Mouse (Mus musculus): ENCODE results near the gene Syf2. TPM values are rescaled to one million over a fixed set of nuclear protein-coding genes. Genes with fewer than 3 reads are reported as not detected.

Gene Syf2
- total and polyA plus RNA-seq, 3 experiments, result 59.2 to 77.1 (median 76.1) TPM

DNA sequence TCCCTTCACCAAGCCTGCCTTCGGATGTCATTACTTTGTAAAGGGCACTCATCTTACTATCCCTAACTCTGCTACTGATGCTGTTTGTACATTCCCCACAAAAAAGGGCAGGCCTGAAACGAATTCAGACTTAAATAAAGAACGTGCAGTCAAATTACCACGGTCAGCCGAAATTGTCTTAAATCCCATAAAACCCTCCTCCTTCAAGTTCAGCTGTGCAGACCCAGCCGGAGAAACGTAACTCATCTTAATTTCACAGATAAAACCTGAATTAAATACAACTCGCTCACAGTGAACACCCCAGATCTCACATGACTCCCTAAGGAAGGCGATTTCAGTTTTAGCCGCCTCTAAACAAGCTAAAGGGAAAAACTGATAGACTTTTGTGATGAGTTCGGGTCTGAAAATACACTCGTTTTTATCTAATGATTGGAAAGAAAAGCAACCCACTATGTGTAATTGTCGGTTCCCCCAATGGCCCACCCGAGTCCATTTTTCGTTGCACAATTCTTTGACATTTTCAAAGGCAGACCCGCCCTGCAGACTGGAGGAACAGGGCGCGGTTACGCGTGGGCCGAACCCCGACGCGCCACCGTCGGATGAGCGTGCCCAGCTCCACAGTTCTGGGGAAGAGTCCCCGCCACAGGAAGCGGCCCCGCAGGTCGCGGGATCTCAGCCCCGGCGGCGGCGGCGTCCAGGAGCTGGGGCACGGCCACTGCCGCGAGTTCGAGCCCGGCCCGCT, 16.4 kb upstream of the Syf2 start:
- H3K4me3 ChIP-seq (replicated peaks in 1 of 3; ENCODE audit: low read depth in 2 of 3, low read length in 2 of 3, poor library complexity in 1 of 3), result peak overlapping the region; percentile 75 to 100 (median 93)
- dilution Hi-C loops (cut with MboI; ENCODE audit: extremely low pct_ligation_motif_present, extremely low pct_unique_long_range_greater_than_20kb, low sequenced_read_pairs), result no loop called here

DNA sequence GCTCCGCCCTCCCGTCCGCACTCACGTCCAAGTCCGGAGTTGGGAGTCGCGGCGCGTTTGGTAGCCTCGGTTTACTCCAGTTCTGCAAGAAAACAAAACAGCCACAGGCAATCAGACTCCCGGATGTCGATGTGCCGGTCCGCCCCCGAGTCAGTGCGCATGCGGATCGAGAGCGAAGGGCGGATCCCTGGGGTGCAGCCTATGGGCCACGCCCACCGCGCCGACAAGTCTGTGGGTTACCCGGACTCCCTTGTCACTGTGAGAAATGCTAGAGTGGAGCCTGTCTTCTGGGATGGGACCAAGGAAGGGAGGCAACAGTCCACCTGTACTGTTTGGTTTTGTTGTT, 15.9 kb upstream of the Syf2 start, which contains the start of gene Tmem50a:
TSS of gene Tmem50a (minus strand) at position 161 of the 346 bp plus-strand sequence.
- DNase-seq (ENCODE audit: extremely low read depth), result peak; percentile 93
- dilution Hi-C loops (cut with MboI; ENCODE audit: extremely low pct_ligation_motif_present, extremely low pct_unique_long_range_greater_than_20kb, low sequenced_read_pairs) (no loop called here), in situ Hi-C loops (cut with MboI; ENCODE audit: low pct_ligation_motif_present, low pct_unique_long_range_greater_than_20kb, low sequenced_read_pairs) (no loop called here)
- Histone ChIP-seq H3K27me3 (replicated peaks) (no peaks in the 10 kb centered on the region), H3K4me2 (ENCODE audit: insufficient read depth, low read depth, poor library complexity, severe bottlenecking) (peak within 1 kb of the TSS; percentile 96), H3K27ac (ENCODE audit: insufficient read depth, low read depth) (peak within 1 kb of the TSS; percentile 94), H3K4me1 (ENCODE audit: control insufficient read depth in 1 of 2, insufficient read depth in 2 of 2) (peaks cover 9 to 42% of the 10 kb centered on the region in 2 experiments), H3K4me3 (replicated peaks in 1 of 3; ENCODE audit: low read depth in 2 of 3, low read length in 2 of 3, poor library complexity in 1 of 3) (peak within 1 kb of the TSS; percentile 75 to 100 (median 93)), H3K79me2 (replicated peaks; ENCODE audit: control insufficient read depth, extremely low read depth, insufficient read depth, poor library complexity, severe bottlenecking) (peaks cover 14% of the 10 kb centered on the region), H3K36me3 (replicated peaks in 1 of 2; ENCODE audit: control insufficient read depth in 1 of 2, insufficient read depth in 1 of 2, low read length in 1 of 2) (peaks cover 0 to 9% of the 10 kb centered on the region in 2 experiments), H3K9me3 (replicated peaks; ENCODE audit: low read length) (no peaks in the 10 kb centered on the region), H3K9ac (ENCODE audit: insufficient read depth, low read depth) (peak within 1 kb of the TSS; percentile 98)
- TF ChIP-seq POLR2A (IDR thresholded peaks at IDR 0.05; ENCODE audit: low read depth, low read length), result peak; percentile 69
- TF ChIP-seq SIN3A (IDR thresholded peaks at IDR 0.05; ENCODE audit: low read length), result peak; percentile 70
- no peak for TF ChIP-seq USF2 (conservative IDR thresholded peaks at IDR 0.05; ENCODE audit: low read depth, low read length)
- no peak for TF ChIP-seq UBTF (IDR thresholded peaks at IDR 0.05; ENCODE audit: low read depth, low read length)
- TF ChIP-seq ZMIZ1 (IDR thresholded peaks at IDR 0.05; ENCODE audit: low read depth, low read length), result 0 out of 2 replicates have a peak, but pooled peaks have one; percentile 9
- TF ChIP-seq NRF1 (IDR thresholded peaks at IDR 0.05; ENCODE audit: low read depth, low read length), result peak; percentile 95
- TF ChIP-seq HCFC1 (IDR thresholded peaks at IDR 0.05; ENCODE audit: low read depth, low read length), result peak; percentile 57
- no peak for TF ChIP-seq IRF4 (IDR thresholded peaks at IDR 0.05; ENCODE audit: low read depth, low read length)
- TF ChIP-seq ELF1 (IDR thresholded peaks at IDR 0.05; ENCODE audit: low read depth, low read length), result peak; percentile 61
- no peak for TF ChIP-seq RAD21 (IDR thresholded peaks at IDR 0.05; ENCODE audit: low read depth, low read length)
- TF ChIP-seq E2F4 (IDR thresholded peaks at IDR 0.05; ENCODE audit: insufficient replicate concordance, low read depth, low read length), result no peak
- peak; percentile 42; the same call in 1 of the 2 replicates for TF ChIP-seq TBP (conservative IDR thresholded peaks at IDR 0.05; ENCODE audit: low read depth, low read length)
- TF ChIP-seq TCF12 (IDR thresholded peaks at IDR 0.05; ENCODE audit: low read depth, low read length), result peak; percentile 49; the same call in 1 of the 2 replicates
- TF ChIP-seq MEF2A (IDR thresholded peaks at IDR 0.05; ENCODE audit: borderline replicate concordance, low read depth, low read length), result no peak
- TF ChIP-seq MAX (IDR thresholded peaks at IDR 0.05; ENCODE audit: low read length), result no peak
- TF ChIP-seq USF1 (IDR thresholded peaks at IDR 0.05; ENCODE audit: low read depth, low read length), result no peak; the same call in 1 of the 2 replicates
- TF ChIP-seq NELFE (IDR thresholded peaks at IDR 0.05; ENCODE audit: low read depth, low read length), result peak; percentile 67

More for the DNA sequence above, 16.4 kb upstream of the Syf2 start:
- no peak for DNase-seq (ENCODE audit: extremely low read depth)
- Histone ChIP-seq H3K36me3 (replicated peaks in 1 of 2; ENCODE audit: control insufficient read depth in 1 of 2, insufficient read depth in 1 of 2, low read length in 1 of 2) (peaks cover 4 to 13% of the 10 kb centered on the region in 2 experiments), H3K27ac (ENCODE audit: insufficient read depth, low read depth) (peak overlapping the region; percentile 94), H3K27me3 (replicated peaks) (no peaks in the 10 kb centered on the region), H3K9ac (ENCODE audit: insufficient read depth, low read depth) (peak overlapping the region; percentile 98), H3K79me2 (replicated peaks; ENCODE audit: control insufficient read depth, extremely low read depth, insufficient read depth, poor library complexity, severe bottlenecking) (peaks cover 14% of the 10 kb centered on the region), H3K4me1 (ENCODE audit: control insufficient read depth in 1 of 2, insufficient read depth in 2 of 2) (peaks cover 7 to 38% of the 10 kb centered on the region in 2 experiments), H3K9me3 (replicated peaks; ENCODE audit: low read length) (no peaks in the 10 kb centered on the region), H3K4me2 (ENCODE audit: insufficient read depth, low read depth, poor library complexity, severe bottlenecking) (peak overlapping the region; percentile 96)
- in situ Hi-C loops (cut with MboI; ENCODE audit: low pct_ligation_motif_present, low pct_unique_long_range_greater_than_20kb, low sequenced_read_pairs), result no loop called here
- TF ChIP-seq CHD2 (IDR thresholded peaks at IDR 0.05; ENCODE audit: low read length) (no peak), PAX5 (IDR thresholded peaks at IDR 0.05; ENCODE audit: low read length) (no peak), USF2 (conservative IDR thresholded peaks at IDR 0.05; ENCODE audit: low read depth, low read length) (no peak), EP300 (IDR thresholded peaks at IDR 0.05; ENCODE audit: low read length) (no peak), CHD1 (IDR thresholded peaks at IDR 0.05; ENCODE audit: low read depth, low read length) (peak; percentile 1; the same call in 1 of the 2 replicates), ZNF384 (IDR thresholded peaks at IDR 0.05; ENCODE audit: low read depth, low read length) (no peak)
